Mouse (Mus musculus) spleen, adult 2 months (tissue): ENCODE results near the gene Cnksr3.

ENCODE experiments used
- CTCF ChIP-seq: fragments of 200-500 bp; IDR thresholded peaks from 2 replicates; pipeline ENCODE4 v1.5.1; 2011; ENCODE audit warnings: mild to moderate bottlenecking, inconsistent platforms; ENCODE audit not compliant: insufficient read depth, insufficient read length, insufficient replicate concordance; ENCODE audit errors: extremely low read depth
- POLR2A ChIP-seq: fragments of 200-500 bp; IDR thresholded peaks from 2 replicates; pipeline ENCODE4 v1.6.1; 2011; ENCODE audit warnings: low read depth, low read length, inconsistent platforms

- TF ChIP-seq CTCF (no peak), POLR2A (no peak)
These were observed 108.2 kb downstream of the Cnksr3 start for GRCm38 (mm10) chr10:7103872-7104271.
